Mouse (Mus musculus): Measurements from ENCODE around the gene Akap11.

The Akap11 gene

GRCm38 (mm10) chr14:78526907-78527306, 9.7 kb downstream of the Akap11 start:
- peak; percentile 25 for DNase-seq

GRCm38 (mm10) chr14:78526475-78526874, 10.1 kb downstream of the Akap11 start:
- DNase-seq: no peak

GRCm38 (mm10) chr14:78525611-78526457, 10.8 kb downstream of the Akap11 start:
- no peak for DNase-seq

GRCm38 (mm10) chr14:78525059-78525458, 11.5 kb downstream of the Akap11 start:
- no peak for DNase-seq

GRCm38 (mm10) chr14:78510713-78511112, 25.9 kb downstream of the Akap11 start:
- peak; percentile 15 for DNase-seq

- DNase-seq: no peak
Observed at GRCm38 (mm10) chr14:78509791-78510190, 26.8 kb downstream of the Akap11 start.

GRCm38 (mm10) chr14:78500578-78500977, 36.0 kb downstream of the Akap11 start:
- peak; percentile 18 for DNase-seq

- DNase-seq: no peak
Observed at GRCm38 (mm10) chr14:78496691-78497090, 39.9 kb downstream of the Akap11 start.

GRCm38 (mm10) chr14:78495241-78495640, 41.4 kb downstream of the Akap11 start:
- no peak for DNase-seq

GRCm38 (mm10) chr14:78492602-78493001, 44.0 kb downstream of the Akap11 start:
- DNase-seq: no peak

GRCm38 (mm10) chr14:78491432-78491831, 45.2 kb downstream of the Akap11 start:
- no peak for DNase-seq

- DNase-seq: peak; percentile 60
Observed at GRCm38 (mm10) chr14:78482385-78483231, 54.0 kb downstream of the Akap11 start.

- DNase-seq: no peak
Observed at GRCm38 (mm10) chr14:78474058-78474457, 62.5 kb downstream of the Akap11 start.

GRCm38 (mm10) chr14:78470714-78471113, 65.9 kb downstream of the Akap11 start:
- no peak for DNase-seq

GRCm38 (mm10) chr14:78468991-78469390, 67.6 kb downstream of the Akap11 start:
- no peak for DNase-seq

- DNase-seq: no peak
Observed at GRCm38 (mm10) chr14:78467994-78468393, 68.6 kb downstream of the Akap11 start.

- DNase-seq: no peak
Observed at GRCm38 (mm10) chr14:78464353-78464752, 72.3 kb downstream of the Akap11 start.

GRCm38 (mm10) chr14:78459121-78459520, 77.5 kb downstream of the Akap11 start:
- no peak for DNase-seq

- no peak for DNase-seq
Observed at GRCm38 (mm10) chr14:78458705-78459104, 77.9 kb downstream of the Akap11 start.

- DNase-seq: peak; percentile 42
Observed at GRCm38 (mm10) chr14:78454970-78455369, 81.6 kb downstream of the Akap11 start.

- no peak for DNase-seq
Observed at GRCm38 (mm10) chr14:78448807-78449406, 87.7 kb downstream of the Akap11 start.

- no peak for DNase-seq
Observed at GRCm38 (mm10) chr14:78448017-78448416, 88.6 kb downstream of the Akap11 start.

GRCm38 (mm10) chr14:78447542-78447941, 89.1 kb downstream of the Akap11 start:
- DNase-seq: no peak
